Mouse (Mus musculus) liver, embryonic 12.5 days (tissue): Measurements from ENCODE around the gene Fip1l1. TPM values are rescaled to one million over a fixed set of nuclear protein-coding genes. Genes with fewer than 3 reads are reported as not detected.

Experiments used
- ATAC-seq: fragments of 200-750 bp; cut with Nextera tagmentation; 2 replicates; pipeline ENCODE4 v1.8.0; 2017; ENCODE audit warnings: moderate number of reproducible peaks, mild to moderate bottlenecking, moderate library complexity
- H3K27ac ChIP-seq: fragments of 300-500 bp; sonication (generic); 2 replicates; pipeline ENCODE4 v1.5.1; 2016; ENCODE audit warnings: mild to moderate bottlenecking
- H3K27me3 ChIP-seq: fragments of 300-500 bp; sonication (generic); replicated peaks from 2 replicates; pipeline ENCODE4 v1.6.1; 2016; ENCODE audit warnings: mild to moderate bottlenecking, moderate library complexity
- H3K36me3 ChIP-seq: fragments of 300-500 bp; sonication (generic); 2 replicates; pipeline ENCODE4 v1.6.1; 2016; ENCODE audit warnings: mild to moderate bottlenecking, moderate library complexity
- H3K4me1 ChIP-seq: fragments of 300-500 bp; sonication (generic); 2 replicates; pipeline ENCODE4 v1.6.1; 2016
- H3K4me2 ChIP-seq: fragments of 300-500 bp; sonication (generic); 2 replicates; pipeline ENCODE4 v1.6.1; 2016; ENCODE audit warnings: mild to moderate bottlenecking, moderate library complexity
- H3K4me3 ChIP-seq: fragments of 300-500 bp; sonication (generic); 2 replicates; pipeline ENCODE4 v1.5.1; 2016; ENCODE audit warnings: mild to moderate bottlenecking, moderate library complexity
- H3K9ac ChIP-seq: fragments of 300-500 bp; sonication (generic); 2 replicates; pipeline ENCODE4 v1.6.1; 2016; ENCODE audit warnings: mild to moderate bottlenecking, moderate library complexity
- H3K9me3 ChIP-seq: fragments of 300-500 bp; sonication (generic); replicated peaks from 2 replicates; pipeline ENCODE4 v1.6.1; 2016; ENCODE audit warnings: mild to moderate bottlenecking, moderate library complexity
- WGBS: fragments of 180-500 bp; shearing (Covaris S2); methylation state at CpG from one replicate; pipeline ENCODE4 v1.1.7; 2016; ENCODE audit not compliant: insufficient replicate concordance; 5-methylcytosine and 5-hydroxymethylcytosine counted together
- polyA plus RNA-seq: library from polyadenylated mRNA; unstranded; fragments of >200 nt; fragmentation: Nextera tagmentation; extraction: Ambion mirVana; gene quantifications from 2 replicates; pipeline ENCODE4 v1.2.1, GENCODE M21; 2016

The Fip1l1 gene
- polyA plus RNA-seq, 1 experiment from 2014 or later = 63.3 TPM

GRCm38 (mm10) chr5:74647584-74647984, 112.3 kb downstream of the Fip1l1 start:
- Histone ChIP-seq H3K9me3 (no peaks in the 10 kb centered on the region), H3K27ac (no peak overlapping the region), H3K9ac (no peak overlapping the region), H3K4me2 (no peak overlapping the region; the same call in 1 of the 2 replicates), H3K27me3 (no peaks in the 10 kb centered on the region), H3K4me1 (peaks cover 7% of the 10 kb centered on the region; the same call in 1 of the 2 replicates), H3K36me3 (no peaks in the 10 kb centered on the region), H3K4me3 (no peak overlapping the region)
- no peak for ATAC-seq
- 38% methylated on average over 5 of the region's 6 CpGs for WGBS

DNA sequence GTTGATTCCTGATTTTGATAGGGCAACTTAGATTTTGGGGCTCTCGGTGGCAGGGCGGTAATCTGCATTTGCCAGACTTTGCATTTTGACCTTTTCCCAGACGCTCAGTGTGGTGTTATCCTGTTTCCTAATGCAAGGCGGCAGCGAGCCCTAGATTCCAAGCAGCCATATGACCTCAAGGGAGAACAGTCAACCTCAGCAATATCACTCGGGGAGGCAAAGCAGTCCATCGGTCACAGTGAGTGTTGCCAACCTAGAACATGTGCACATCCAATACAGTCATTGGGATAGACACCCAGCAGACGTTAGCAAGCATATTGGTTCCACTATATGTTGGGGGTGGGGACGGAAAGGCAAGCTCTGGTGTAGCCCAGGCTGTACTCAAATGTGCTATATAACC, 113.0 kb downstream of the Fip1l1 start:
- H3K36me3 ChIP-seq = no peaks in the 10 kb centered on the region
- H3K4me2 ChIP-seq = no peak overlapping the region
- H3K9ac ChIP-seq = no peak overlapping the region
- peaks cover 7% of the 10 kb centered on the region; the same call in 1 of the 2 replicates for H3K4me1 ChIP-seq
- no peak overlapping the region for H3K4me3 ChIP-seq
- WGBS = 60% methylated on average over 9 of the region's 9 CpGs
- no peaks in the 10 kb centered on the region for H3K9me3 ChIP-seq
- no peak overlapping the region for H3K27ac ChIP-seq
- ATAC-seq = no peak
- H3K27me3 ChIP-seq = no peaks in the 10 kb centered on the region

Other genes starting within 250 kb of the Fip1l1 start
- 16.1 and 19.2 TPM in 2 replicates for gene Scfd2, start 3.7 kb upstream of the Fip1l1 start, polyA plus RNA-seq
- 0.12 and 0.17 TPM in 2 replicates for gene Lnx1, start 167.5 kb downstream of the Fip1l1 start, polyA plus RNA-seq